Mouse (Mus musculus): ENCODE data around the gene Gm11549.

DNA sequence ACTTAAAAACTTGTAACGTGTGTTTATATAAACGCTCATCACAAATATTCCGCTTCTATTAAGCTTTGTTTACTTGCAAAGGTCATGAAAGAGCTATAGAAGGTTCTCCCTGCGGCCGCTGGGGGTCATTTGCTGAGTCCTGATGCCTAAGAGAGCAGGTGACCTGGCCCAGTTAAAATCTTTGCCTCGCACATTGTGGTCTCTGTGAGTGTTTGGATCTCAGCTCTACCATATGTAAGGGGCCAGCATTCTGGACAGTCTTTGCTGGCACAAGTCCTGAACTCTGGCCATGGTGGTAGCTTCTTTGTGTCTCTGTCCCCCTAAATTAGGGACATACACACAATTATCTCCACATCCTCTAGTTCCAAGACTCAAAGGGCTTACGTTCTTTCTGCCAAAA is 11.1 kb upstream of the Gm11549 start:
- no peak for TF ChIP-seq CTCF (IDR thresholded peaks at IDR 0.05; ENCODE audit: insufficient read depth, low read depth, low read length)
- TF ChIP-seq POLR2A (IDR thresholded peaks at IDR 0.05; ENCODE audit: insufficient read depth, low read depth, low read length): no peak
